ENCODE assay signal across 8 mouse cellular contexts in the genomic region with DNA sequence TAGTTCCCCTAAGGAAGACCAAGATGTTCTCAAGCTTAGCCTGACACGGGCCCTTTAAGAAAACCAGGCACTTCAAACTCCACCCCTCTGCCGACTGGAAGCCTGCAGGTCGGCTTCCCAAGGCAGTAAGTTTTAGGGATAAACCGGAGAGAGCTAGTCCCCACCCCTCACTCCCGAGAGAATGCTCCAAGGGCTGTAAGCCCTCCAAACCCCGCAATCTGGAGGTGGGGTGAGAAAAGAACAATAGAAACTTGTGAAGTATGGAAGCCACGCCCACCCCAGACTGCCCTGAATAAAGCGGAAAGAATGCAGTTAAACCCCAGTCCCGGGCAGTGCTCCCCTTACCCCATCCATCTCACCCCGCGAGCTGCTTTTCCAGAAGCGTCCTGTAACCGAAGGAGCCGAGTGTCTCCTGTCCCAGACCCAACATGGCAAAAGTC. TPM values are rescaled to one million over a fixed set of nuclear protein-coding genes. Genes with fewer than 3 reads are reported as not detected.
DNase-seq lines count a peak whose midpoint lies in the region; ATAC-seq and TF ChIP-seq lines count a peak whose summit lies in the region.

No protein-coding gene starts in this region.

- H3K27me3 ChIP-seq in hindbrain, embryonic 13.5 days, result no peaks in the 10 kb centered on the region
- H3K27me3 ChIP-seq in limb, embryonic 15.5 days, result no peaks in the 10 kb centered on the region
- H3K27me3 ChIP-seq in midbrain, embryonic 15.5 days (replicated peaks), result no peaks in the 10 kb centered on the region
- no peaks in the 10 kb centered on the region for H3K27me3 ChIP-seq in stomach, embryonic 16.5 days (ENCODE audit: control insufficient read depth, insufficient read depth, low read length)

- WGBS in hindbrain, embryonic 13.5 days, result under 1% methylated on average over 14 of the region's 14 CpGs
- 0% methylated on average over 14 of the region's 14 CpGs for WGBS in limb, embryonic 15.5 days
- WGBS in midbrain, embryonic 15.5 days, result 1% methylated on average over 14 of the region's 14 CpGs
- WGBS in stomach, embryonic 16.5 days, result under 1% methylated on average over 14 of the region's 14 CpGs

- peak overlapping the region; percentile 67 for H3K4me2 ChIP-seq in hindbrain, embryonic 13.5 days
- peak overlapping the region; percentile 77 for H3K4me2 ChIP-seq in limb, embryonic 15.5 days
- peak overlapping the region; percentile 77 for H3K4me2 ChIP-seq in midbrain, embryonic 15.5 days
- H3K4me2 ChIP-seq in stomach, embryonic 16.5 days (ENCODE audit: low read depth, low read length), result peak overlapping the region; percentile 59

- H3K4me3 ChIP-seq in hindbrain, embryonic 13.5 days, result peak overlapping the region; percentile 47
- H3K4me3 ChIP-seq in limb, embryonic 15.5 days, result peak overlapping the region; percentile 98
- peak overlapping the region; percentile 48 for H3K4me3 ChIP-seq in midbrain, embryonic 15.5 days
- H3K4me3 ChIP-seq in stomach, embryonic 16.5 days (replicated peaks; ENCODE audit: low read length), result peak overlapping the region; percentile 100

- TF ChIP-seq CTCF in brain, embryonic 14.5 days (IDR thresholded peaks at IDR 0.05; ENCODE audit: borderline replicate concordance, extremely low read depth, insufficient read depth, insufficient read length), result no peak

- peak; percentile 19 for DNase-seq in layer of hippocampus, adult 9-11 months
- no peak for DNase-seq in layer of hippocampus, adult 9-10 months (ENCODE audit: low spot score)
- DNase-seq in brain, embryonic 14.5 days (ENCODE audit: low read depth), result peak; percentile 75
- DNase-seq in frontal cortex, postnatal 36 days (ENCODE audit: low spot score in 2 of 2), result peak; percentile 16 to 32

- no peaks in the 10 kb centered on the region for H3K36me3 ChIP-seq in hindbrain, embryonic 13.5 days
- no peaks in the 10 kb centered on the region for H3K36me3 ChIP-seq in limb, embryonic 15.5 days
- H3K36me3 ChIP-seq in midbrain, embryonic 15.5 days (replicated peaks), result no peaks in the 10 kb centered on the region
- no peaks in the 10 kb centered on the region for H3K36me3 ChIP-seq in stomach, embryonic 16.5 days (ENCODE audit: control insufficient read depth, insufficient read depth, low read length)

- H3K9ac ChIP-seq in hindbrain, embryonic 13.5 days, result peak overlapping the region; percentile 58
- H3K9ac ChIP-seq in limb, embryonic 15.5 days, result no peak overlapping the region
- peak overlapping the region; percentile 38; the same call in 1 of the 2 replicates for H3K9ac ChIP-seq in midbrain, embryonic 15.5 days
- peak overlapping the region; percentile 70 for H3K9ac ChIP-seq in stomach, embryonic 16.5 days (ENCODE audit: low read length)

- no peaks in the 10 kb centered on the region for H3K9me3 ChIP-seq in hindbrain, embryonic 13.5 days
- no peaks in the 10 kb centered on the region for H3K9me3 ChIP-seq in limb, embryonic 15.5 days
- H3K9me3 ChIP-seq in midbrain, embryonic 15.5 days, result no peaks in the 10 kb centered on the region
- H3K9me3 ChIP-seq in stomach, embryonic 16.5 days (replicated peaks; ENCODE audit: control insufficient read depth, low read length), result no peaks in the 10 kb centered on the region

- no peak for ATAC-seq in hindbrain, embryonic 13.5 days (ENCODE audit: low FRiP score)
- ATAC-seq in limb, embryonic 15.5 days (ENCODE audit: insufficient number of reproducible peaks, low FRiP score, low TSS enrichment, low read depth), result peak; percentile 72
- ATAC-seq in midbrain, embryonic 15.5 days (replicated peaks), result no peak
- ATAC-seq in stomach, embryonic 16.5 days (ENCODE audit: insufficient read depth, low FRiP score), result peak; percentile 35; the same call in 1 of the 2 replicates

- TF ChIP-seq POLR2A in brain, embryonic 14.5 days (IDR thresholded peaks at IDR 0.05; ENCODE audit: borderline replicate concordance, extremely low read depth, insufficient read depth, insufficient read length, poor library complexity, severe bottlenecking), result no peak

- H3K27ac ChIP-seq in hindbrain, embryonic 13.5 days, result peak overlapping the region; percentile 30; the same call in 1 of the 2 replicates
- peak overlapping the region; percentile 93 for H3K27ac ChIP-seq in limb, embryonic 15.5 days
- 0 out of 2 replicates have a peak overlapping the region, but pooled peaks have one; percentile 19 for H3K27ac ChIP-seq in midbrain, embryonic 15.5 days
- peak overlapping the region; percentile 93 for H3K27ac ChIP-seq in stomach, embryonic 16.5 days (ENCODE audit: low read length)

- H3K4me1 ChIP-seq in hindbrain, embryonic 13.5 days (replicated peaks), result peaks cover 46% of the 10 kb centered on the region
- peaks cover 38% of the 10 kb centered on the region for H3K4me1 ChIP-seq in limb, embryonic 15.5 days
- H3K4me1 ChIP-seq in midbrain, embryonic 15.5 days, result peaks cover 44% of the 10 kb centered on the region
- H3K4me1 ChIP-seq in stomach, embryonic 16.5 days (ENCODE audit: control insufficient read depth, insufficient read depth, low read length), result peaks cover 22% of the 10 kb centered on the region

RNA-seq across cellular contexts. Expression of gene Ccdc6, which starts 1.9 kb away (rescaled TPM):
- polyA plus RNA-seq in brain, embryonic 14.5 days (2012; rRNA removed), result 27.6 and 44.2 TPM in 2 replicates
- 23.5 and 24.1 TPM in 2 replicates for polyA plus RNA-seq in hindbrain, embryonic 13.5 days (2015; fragmentation: Nextera tagmentation; extraction: Ambion mirVana)
- polyA plus RNA-seq in limb, embryonic 15.5 days (2015; fragmentation: Nextera tagmentation; extraction: Ambion mirVana), result 17.2 and 18.2 TPM in 2 replicates
- polyA plus RNA-seq in midbrain, embryonic 15.5 days (2015; fragmentation: Nextera tagmentation; extraction: Ambion mirVana), result 23.3 and 25.3 TPM in 2 replicates
- polyA plus RNA-seq in stomach, embryonic 16.5 days (2015; fragmentation: Nextera tagmentation; extraction: Ambion mirVana), result 13.1 and 13.8 TPM in 2 replicates

Comparison
In these comparisons a context has a peak if more than half of its experiments do, and no peak if none do; other contexts are left out.
1. ATAC-seq: peak in limb, embryonic 15.5 days (single experiment) and stomach, embryonic 16.5 days (single experiment); none in hindbrain, embryonic 13.5 days (single experiment) and midbrain, embryonic 15.5 days (single experiment).
2. H3K27ac ChIP-seq: peak in every context shown above with its lines; median percentile 93 in limb, embryonic 15.5 days; 93 in stomach, embryonic 16.5 days; 30 in hindbrain, embryonic 13.5 days; 19 in midbrain, embryonic 15.5 days.
3. H3K4me3 ChIP-seq: peak in every context shown above with its lines; median percentile 100 in stomach, embryonic 16.5 days; 98 in limb, embryonic 15.5 days; 48 in midbrain, embryonic 15.5 days; 47 in hindbrain, embryonic 13.5 days.
4. Peak in every context shown above with its lines, with median percentiles within 50 percentile points of each other: H3K4me2 ChIP-seq.